12 mouse cellular contexts compared by ENCODE assay signal in the genomic region with DNA sequence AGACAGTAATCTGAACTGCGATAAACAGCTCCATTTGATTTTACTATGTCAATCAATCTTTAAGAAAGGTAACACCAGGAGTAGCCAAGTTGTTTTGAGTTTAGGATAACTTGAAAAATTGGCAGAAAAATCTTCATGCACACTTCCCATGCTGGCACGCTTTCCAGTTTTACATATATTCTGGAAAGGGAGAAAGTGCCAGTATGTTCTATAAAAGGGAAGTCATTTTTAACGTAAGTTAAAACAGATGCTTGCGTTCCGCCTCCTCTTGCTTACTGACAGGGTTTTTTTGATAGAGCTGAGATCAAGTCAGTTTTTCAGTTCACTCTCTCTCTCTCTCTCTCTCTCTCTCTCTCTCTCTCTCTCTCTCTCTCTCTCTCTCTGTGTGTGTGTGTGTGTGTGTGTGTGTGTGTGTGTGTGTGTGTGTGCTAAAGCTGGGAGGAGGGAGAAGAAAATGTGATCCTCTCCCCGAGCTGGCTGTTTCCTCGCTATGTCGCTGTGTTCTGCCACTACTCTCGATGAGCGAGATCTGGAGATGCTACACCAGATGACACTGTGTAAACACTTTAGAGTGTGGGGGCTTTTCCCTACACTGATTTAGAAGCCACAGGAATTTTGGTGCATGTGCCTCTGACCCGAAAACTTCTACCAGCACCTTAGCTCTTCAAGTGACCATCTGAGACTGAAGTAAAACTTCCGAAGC.
DNase-seq lines count a peak whose midpoint lies in the region; ATAC-seq lines count a peak whose summit lies in the region.
"Had no signal": no experiment of that assay in that cellular context is flagged by ENCODE, and none has a peak within 500 bp of the region (broad histone marks: within the 10 kb centered on the region; RNA-seq: fewer than 3 reads in every experiment).

No protein-coding gene starts in this region.

- WGBS in heart, embryonic 11.5 days (ENCODE audit: insufficient replicate concordance) = 48% methylated on average over 12 of the region's 12 CpGs
- WGBS in lung, embryonic 15.5 days = 19% methylated on average over 12 of the region's 12 CpGs
- WGBS in limb, embryonic 10.5 days = 30% methylated on average over 12 of the region's 12 CpGs
- 84% methylated on average over 12 of the region's 12 CpGs for WGBS in neural tube, embryonic 15.5 days

- no peak for DNase-seq in heart, postnatal 4 days
- DNase-seq in lung, adult 18-20 months = no peak
- DNase-seq in limb, embryonic 10.5 days (ENCODE audit: low spot score) = peak; percentile 34
- DNase-seq in telencephalon, adult 2 months (ENCODE audit: low read depth, low spot score) = peak; percentile 48
- no peak for DNase-seq in thymus, postnatal 36 days
- DNase-seq: cerebellum, adult 9-11 months; kidney, adult 11 months; liver had no signal

- H3K27ac ChIP-seq in heart, embryonic 11.5 days (ENCODE audit: low read depth, low read length) = no peak overlapping the region
- 0 out of 2 replicates have a peak overlapping the region, but pooled peaks have one; percentile 15 for H3K27ac ChIP-seq in lung, embryonic 15.5 days
- H3K27ac ChIP-seq in limb, embryonic 10.5 days = peak overlapping the region; percentile 80
- no peak overlapping the region for H3K27ac ChIP-seq in neural tube, embryonic 15.5 days (replicated peaks)

- ATAC-seq in heart, embryonic 11.5 days (replicated peaks; ENCODE audit: insufficient number of reproducible peaks, low FRiP score, low TSS enrichment) = no peak
- no peak; the same call in 1 of the 2 replicates for ATAC-seq in lung, embryonic 15.5 days (ENCODE audit: borderline replicate concordance, extremely low read depth, low FRiP score, low TSS enrichment)
- no peak for ATAC-seq in neural tube, embryonic 15.5 days (ENCODE audit: low FRiP score)

- H3K36me3 ChIP-seq in heart, embryonic 11.5 days (ENCODE audit: control insufficient read depth, insufficient read depth, low read length) = no peaks in the 10 kb centered on the region
- no peaks in the 10 kb centered on the region for H3K36me3 ChIP-seq in lung, embryonic 15.5 days
- H3K36me3 ChIP-seq in limb, embryonic 10.5 days = no peaks in the 10 kb centered on the region
- no peaks in the 10 kb centered on the region for H3K36me3 ChIP-seq in neural tube, embryonic 15.5 days

- H3K4me2 ChIP-seq in heart, embryonic 11.5 days = peak overlapping the region; percentile 55
- H3K4me2 ChIP-seq in lung, embryonic 15.5 days = peak overlapping the region; percentile 39
- H3K4me2 ChIP-seq in neural tube, embryonic 15.5 days = no peak overlapping the region
- H3K4me2 ChIP-seq: midbrain, embryonic 11.5 days had no signal

- no peaks in the 10 kb centered on the region for H3K4me1 ChIP-seq in heart, embryonic 11.5 days (ENCODE audit: control insufficient read depth, insufficient read depth, low read length)
- no peaks in the 10 kb centered on the region for H3K4me1 ChIP-seq in lung, embryonic 15.5 days
- peaks cover 41% of the 10 kb centered on the region for H3K4me1 ChIP-seq in limb, embryonic 10.5 days
- no peaks in the 10 kb centered on the region for H3K4me1 ChIP-seq in neural tube, embryonic 15.5 days

- no peaks in the 10 kb centered on the region for H3K9me3 ChIP-seq in heart, embryonic 11.5 days (replicated peaks; ENCODE audit: control insufficient read depth, low read length)
- no peaks in the 10 kb centered on the region for H3K9me3 ChIP-seq in lung, embryonic 15.5 days
- no peaks in the 10 kb centered on the region for H3K9me3 ChIP-seq in limb, embryonic 10.5 days (replicated peaks)
- H3K9me3 ChIP-seq in neural tube, embryonic 15.5 days (replicated peaks) = no peaks in the 10 kb centered on the region

- no peak overlapping the region for H3K9ac ChIP-seq in heart, embryonic 11.5 days (ENCODE audit: low read depth, low read length)
- no peak overlapping the region for H3K9ac ChIP-seq in lung, embryonic 15.5 days
- H3K9ac ChIP-seq in neural tube, embryonic 15.5 days (replicated peaks) = no peak overlapping the region

- H3K27me3 ChIP-seq in heart, embryonic 11.5 days (ENCODE audit: control insufficient read depth, insufficient read depth, low read length) = no peaks in the 10 kb centered on the region
- no peaks in the 10 kb centered on the region for H3K27me3 ChIP-seq in lung, embryonic 15.5 days
- H3K27me3 ChIP-seq in limb, embryonic 10.5 days (ENCODE audit: low read depth, poor library complexity, severe bottlenecking) = no peaks in the 10 kb centered on the region
- no peaks in the 10 kb centered on the region for H3K27me3 ChIP-seq in neural tube, embryonic 15.5 days (replicated peaks)

- no peak overlapping the region for H3K4me3 ChIP-seq in heart, embryonic 11.5 days (ENCODE audit: low read depth, low read length)
- H3K4me3 ChIP-seq in lung, embryonic 15.5 days = no peak overlapping the region
- peak overlapping the region; percentile 31 for H3K4me3 ChIP-seq in limb, embryonic 10.5 days
- H3K4me3 ChIP-seq in neural tube, embryonic 15.5 days (replicated peaks) = no peak overlapping the region

Comparison
In these comparisons a context has a peak if more than half of its experiments do, and no peak if none do; other contexts are left out.
1. H3K27ac ChIP-seq: peak in lung, embryonic 15.5 days (single experiment) and limb, embryonic 10.5 days (single experiment); none in heart, embryonic 11.5 days (single experiment) and neural tube, embryonic 15.5 days (single experiment).
2. DNase-seq: peak in limb, embryonic 10.5 days (single experiment) and telencephalon, adult 2 months (single experiment); none in heart, postnatal 4 days (single experiment), lung, adult 18-20 months (0 of 2) and thymus, postnatal 36 days (0 of 2).